Mouse (Mus musculus) cerebellum, adult 2 months (tissue): ENCODE results near the gene Elmo1.

Source experiments
- CTCF ChIP-seq: fragments of 200-500 bp; IDR thresholded peaks from 2 replicates; pipeline ENCODE4 v1.5.1; 2011; ENCODE audit warnings: low read depth, mild to moderate bottlenecking, control low read depth, low read length, moderate library complexity, borderline replicate concordance; ENCODE audit not compliant: insufficient read depth
- POLR2A ChIP-seq: fragments of 200-500 bp; IDR thresholded peaks from 2 replicates; pipeline ENCODE4 v1.6.1; 2011; ENCODE audit warnings: low read length, control low read depth, borderline replicate concordance; ENCODE audit not compliant: insufficient read depth

- TF ChIP-seq CTCF, result no peak
- no peak for TF ChIP-seq POLR2A
These were observed 30.3 kb downstream of the Elmo1 start for GRCm38 (mm10) chr13:20120723-20121122.
